Mouse (Mus musculus): Measurements from ENCODE around the gene Zfp462. TPM values are rescaled to one million over a fixed set of nuclear protein-coding genes. Genes with fewer than 3 reads are reported as not detected.

Zfp462 gene
- polyA plus RNA-seq, 1 experiment from 2014 or later, result 3.8 TPM

GRCm38 (mm10) chr4:55066341-55067170 lies 121.7 kb downstream of the Zfp462 start:
- TF ChIP-seq CTCF (IDR thresholded peaks at IDR 0.05; ENCODE audit: low read depth), result no peak
- ATAC-seq (ENCODE audit: insufficient read depth) (no peak), DNase-seq (no peak)
- no peak overlapping the region for H3K4me2 ChIP-seq
- H3K9ac ChIP-seq, result no peak overlapping the region
- H3K27me3 ChIP-seq (ENCODE audit: insufficient read depth, low read length), result no peaks in the 10 kb centered on the region
- no peak overlapping the region for H3K4me3 ChIP-seq (ENCODE audit: low read depth, low read length)
- H3K27ac ChIP-seq (ENCODE audit: low read depth), result no peak overlapping the region
- H3K4me1 ChIP-seq (ENCODE audit: insufficient read depth), result no peaks in the 10 kb centered on the region
- H3K36me3 ChIP-seq (ENCODE audit: insufficient read depth), result peaks cover 39% of the 10 kb centered on the region
- H3K9me3 ChIP-seq (ENCODE audit: low read depth, low read length), result no peaks in the 10 kb centered on the region
- 58% methylated on average over 17 of the region's 17 CpGs for WGBS

- H3K27ac ChIP-seq (ENCODE audit: low read depth), result no peak overlapping the region
- no peak overlapping the region for H3K9ac ChIP-seq
- WGBS, result 92% methylated on average over 5 of the region's 5 CpGs
- H3K9me3 ChIP-seq (ENCODE audit: low read depth, low read length), result no peaks in the 10 kb centered on the region
- DNase-seq (no peak), ATAC-seq (ENCODE audit: insufficient read depth) (no peak)
- H3K4me1 ChIP-seq (ENCODE audit: insufficient read depth), result peaks cover 4% of the 10 kb centered on the region; the same call in 1 of the 2 replicates
- no peak overlapping the region for H3K4me3 ChIP-seq (ENCODE audit: low read depth, low read length)
- TF ChIP-seq CTCF (IDR thresholded peaks at IDR 0.05; ENCODE audit: low read depth), result no peak
- no peaks in the 10 kb centered on the region for H3K27me3 ChIP-seq (ENCODE audit: insufficient read depth, low read length)
- peaks cover 47% of the 10 kb centered on the region for H3K36me3 ChIP-seq (ENCODE audit: insufficient read depth)
- H3K4me2 ChIP-seq, result no peak overlapping the region
These were observed 126.7 kb downstream of the Zfp462 start for GRCm38 (mm10) chr4:55071535-55071934.

GRCm38 (mm10) chr4:55077133-55077889 lies 132.5 kb downstream of the Zfp462 start:
- 45% methylated on average over 11 of the region's 11 CpGs for WGBS
- H3K9ac ChIP-seq, result no peak overlapping the region
- peak overlapping the region; percentile 18; the same call in 1 of the 2 replicates for H3K4me2 ChIP-seq
- peaks cover 50% of the 10 kb centered on the region for H3K36me3 ChIP-seq (ENCODE audit: insufficient read depth)
- TF ChIP-seq CTCF (IDR thresholded peaks at IDR 0.05; ENCODE audit: low read depth), result no peak
- H3K9me3 ChIP-seq (ENCODE audit: low read depth, low read length), result no peaks in the 10 kb centered on the region
- DNase-seq (peak; percentile 75), ATAC-seq (ENCODE audit: insufficient read depth) (peak; percentile 15)
- peak overlapping the region; percentile 68 for H3K27ac ChIP-seq (ENCODE audit: low read depth)
- no peak overlapping the region for H3K4me3 ChIP-seq (ENCODE audit: low read depth, low read length)
- H3K27me3 ChIP-seq (ENCODE audit: insufficient read depth, low read length), result no peaks in the 10 kb centered on the region
- peaks cover 22% of the 10 kb centered on the region for H3K4me1 ChIP-seq (ENCODE audit: insufficient read depth)

- H3K4me3 ChIP-seq (ENCODE audit: low read depth, low read length), result no peak overlapping the region
- no peak for TF ChIP-seq CTCF (IDR thresholded peaks at IDR 0.05; ENCODE audit: low read depth)
- H3K27me3 ChIP-seq (ENCODE audit: insufficient read depth, low read length), result no peaks in the 10 kb centered on the region
- H3K9ac ChIP-seq, result no peak overlapping the region
- DNase-seq (peak; percentile 93), ATAC-seq (ENCODE audit: insufficient read depth) (peak; percentile 92)
- peaks cover 47% of the 10 kb centered on the region for H3K36me3 ChIP-seq (ENCODE audit: insufficient read depth)
- 29% methylated on average over 16 of the region's 16 CpGs for WGBS
- no peaks in the 10 kb centered on the region for H3K9me3 ChIP-seq (ENCODE audit: low read depth, low read length)
- 0 out of 2 replicates have a peak overlapping the region, but pooled peaks have one; percentile 10 for H3K4me2 ChIP-seq
- peak overlapping the region; percentile 68 for H3K27ac ChIP-seq (ENCODE audit: low read depth)
- peaks cover 22% of the 10 kb centered on the region for H3K4me1 ChIP-seq (ENCODE audit: insufficient read depth)
These were observed 133.3 kb downstream of the Zfp462 start for GRCm38 (mm10) chr4:55077902-55078716.

GRCm38 (mm10) chr4:55079056-55079455 lies 134.2 kb downstream of the Zfp462 start:
- WGBS, result 87% methylated on average over 9 of the region's 9 CpGs
- no peak for DNase-seq
- H3K36me3 ChIP-seq (ENCODE audit: insufficient read depth), result peaks cover 41% of the 10 kb centered on the region

GRCm38 (mm10) chr4:55084080-55084688 lies 139.3 kb downstream of the Zfp462 start:
- Histone ChIP-seq H3K9ac (no peak overlapping the region), H3K27ac (ENCODE audit: low read depth) (no peak overlapping the region), H3K4me2 (no peak overlapping the region), H3K36me3 (ENCODE audit: insufficient read depth) (peaks cover 31% of the 10 kb centered on the region), H3K9me3 (ENCODE audit: low read depth, low read length) (no peaks in the 10 kb centered on the region), H3K27me3 (ENCODE audit: insufficient read depth, low read length) (no peaks in the 10 kb centered on the region), H3K4me3 (ENCODE audit: low read depth, low read length) (no peak overlapping the region), H3K4me1 (ENCODE audit: insufficient read depth) (no peaks in the 10 kb centered on the region)
- 60% methylated on average over 6 of the region's 6 CpGs for WGBS
- TF ChIP-seq CTCF (IDR thresholded peaks at IDR 0.05; ENCODE audit: low read depth), result no peak
- DNase-seq, result peak; percentile 61
- ATAC-seq (ENCODE audit: insufficient read depth), result peak; percentile 49; the same call in 1 of the 2 replicates

More at GRCm38 (mm10) chr4:55079056-55079455, 134.2 kb downstream of the Zfp462 start:
- no peak for ATAC-seq (ENCODE audit: insufficient read depth)
- Histone ChIP-seq H3K27me3 (ENCODE audit: insufficient read depth, low read length) (no peaks in the 10 kb centered on the region), H3K9ac (no peak overlapping the region), H3K4me3 (ENCODE audit: low read depth, low read length) (no peak overlapping the region), H3K4me2 (no peak overlapping the region), H3K9me3 (ENCODE audit: low read depth, low read length) (no peaks in the 10 kb centered on the region), H3K4me1 (ENCODE audit: insufficient read depth) (peaks cover 22% of the 10 kb centered on the region), H3K27ac (ENCODE audit: low read depth) (peak overlapping the region; percentile 61)
- TF ChIP-seq CTCF (IDR thresholded peaks at IDR 0.05; ENCODE audit: low read depth), result no peak
